Mouse (Mus musculus) midbrain, embryonic 14.5 days (tissue): ENCODE data around the gene Cfap298. TPM values are rescaled to one million over a fixed set of nuclear protein-coding genes. Genes with fewer than 3 reads are reported as not detected.

Source experiments
- ATAC-seq: fragments of 200-750 bp; cut with Nextera tagmentation; 2 replicates; pipeline ENCODE4 v1.8.0; 2017; ENCODE audit warnings: moderate number of reproducible peaks, moderate library complexity; ENCODE audit not compliant: low FRiP score, low TSS enrichment
- DNase-seq: peaks from one replicate; pipeline ENCODE4 v3.0.0-alpha.2; 2015
- H3K27ac ChIP-seq: fragments of 300-500 bp; sonication (generic); replicated peaks from 2 replicates; pipeline ENCODE4 v1.5.1; 2014; ENCODE audit warnings: mild to moderate bottlenecking, low read depth, low read length, moderate library complexity
- H3K27me3 ChIP-seq: fragments of 300-500 bp; sonication (generic); 2 replicates; pipeline ENCODE4 v1.6.1; 2014; ENCODE audit warnings: low read length, control low read depth, mixed read lengths; ENCODE audit not compliant: control insufficient read depth, insufficient read depth
- H3K36me3 ChIP-seq: fragments of 300-500 bp; sonication (generic); 2 replicates; pipeline ENCODE4 v1.6.1; 2014; ENCODE audit warnings: low read length, control low read depth; ENCODE audit not compliant: control insufficient read depth, insufficient read depth
- H3K4me1 ChIP-seq: fragments of 300-500 bp; sonication (generic); 2 replicates; pipeline ENCODE4 v1.6.1; 2014; ENCODE audit warnings: mild to moderate bottlenecking, antibody characterized with exemption, low read length, control low read depth; ENCODE audit not compliant: control insufficient read depth, insufficient read depth
- H3K4me2 ChIP-seq: fragments of 300-500 bp; sonication (generic); 2 replicates; pipeline ENCODE4 v1.6.1; 2014; ENCODE audit warnings: mild to moderate bottlenecking, low read length, moderate library complexity
- H3K4me3 ChIP-seq: fragments of 300-500 bp; sonication (generic); replicated peaks from 2 replicates; pipeline ENCODE4 v1.5.1; 2014; ENCODE audit warnings: low read depth, low read length
- H3K9ac ChIP-seq: fragments of 300-500 bp; sonication (generic); replicated peaks from 2 replicates; pipeline ENCODE4 v1.6.1; 2014; ENCODE audit warnings: mild to moderate bottlenecking, low read length, moderate library complexity
- H3K9me3 ChIP-seq: fragments of 300-500 bp; sonication (generic); 2 replicates; pipeline ENCODE4 v1.6.1; 2016; ENCODE audit warnings: low read length, control low read depth, mixed read lengths; ENCODE audit not compliant: control insufficient read depth
- WGBS: fragments of 180-500 bp; shearing (Covaris S2); extraction: QIAGEN DNeasy Blood & Tissue Kit; methylation state at CpG from one replicate; pipeline ENCODE4 v1.1.7; 2014; 5-methylcytosine and 5-hydroxymethylcytosine counted together
- polyA plus RNA-seq: library from polyadenylated mRNA; unstranded; fragments of >200 nt; fragmentation: Nextera tagmentation; extraction: Ambion mirVana; gene quantifications from 2 replicates; pipeline ENCODE4 v1.2.1, GENCODE M21; 2014

Gene Cfap298
- polyA plus RNA-seq, 1 experiment from 2014 or later: 42.6 TPM

DNA sequence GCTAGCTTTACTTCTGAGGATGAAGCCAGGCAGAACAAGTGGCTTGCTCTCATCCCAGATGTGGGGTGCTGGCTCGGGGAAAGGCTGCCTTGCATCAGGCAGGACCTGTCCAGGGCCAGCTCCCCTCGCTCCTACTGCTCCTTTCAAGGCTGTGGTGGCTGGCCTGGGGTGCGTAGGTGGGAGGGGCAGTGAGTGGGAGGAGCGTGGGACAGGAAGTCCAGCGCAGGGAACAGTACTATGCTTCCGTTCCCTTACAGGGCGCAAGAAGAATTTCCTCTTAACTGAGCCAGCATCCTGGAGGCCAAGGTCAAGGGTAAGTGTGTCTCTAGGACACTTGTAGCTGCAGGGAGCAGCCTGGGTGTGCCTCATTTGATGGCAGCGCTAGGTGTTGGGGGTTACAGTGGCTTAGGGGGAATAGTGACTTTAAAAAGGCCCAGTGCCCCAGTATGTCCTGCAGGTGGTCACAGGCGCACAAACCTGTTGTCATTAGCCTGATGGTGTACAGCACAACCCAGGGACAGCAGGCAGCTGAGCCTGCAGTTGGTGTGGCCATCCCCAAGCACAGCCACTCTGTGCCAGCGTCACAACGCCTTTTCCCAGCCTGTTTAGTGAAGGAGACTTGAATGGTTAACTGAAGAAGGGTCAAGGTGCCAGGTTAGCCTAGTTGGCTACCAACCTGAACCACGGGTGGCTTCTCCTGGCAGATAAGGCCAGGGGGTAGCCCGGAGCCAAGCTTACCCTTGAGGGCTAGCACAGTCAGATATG, 10.1 kb downstream of the Cfap298 start:
- DNase-seq: no peak
- Histone ChIP-seq H3K4me3 (no peak overlapping the region), H3K36me3 (peaks cover 18% of the 10 kb centered on the region; the same call in 1 of the 2 replicates), H3K9me3 (no peaks in the 10 kb centered on the region), H3K4me2 (no peak overlapping the region), H3K27ac (no peak overlapping the region), H3K9ac (no peak overlapping the region), H3K4me1 (no peaks in the 10 kb centered on the region), H3K27me3 (no peaks in the 10 kb centered on the region)
- ATAC-seq: no peak
- WGBS: 92% methylated on average over 13 of the region's 13 CpGs

DNA sequence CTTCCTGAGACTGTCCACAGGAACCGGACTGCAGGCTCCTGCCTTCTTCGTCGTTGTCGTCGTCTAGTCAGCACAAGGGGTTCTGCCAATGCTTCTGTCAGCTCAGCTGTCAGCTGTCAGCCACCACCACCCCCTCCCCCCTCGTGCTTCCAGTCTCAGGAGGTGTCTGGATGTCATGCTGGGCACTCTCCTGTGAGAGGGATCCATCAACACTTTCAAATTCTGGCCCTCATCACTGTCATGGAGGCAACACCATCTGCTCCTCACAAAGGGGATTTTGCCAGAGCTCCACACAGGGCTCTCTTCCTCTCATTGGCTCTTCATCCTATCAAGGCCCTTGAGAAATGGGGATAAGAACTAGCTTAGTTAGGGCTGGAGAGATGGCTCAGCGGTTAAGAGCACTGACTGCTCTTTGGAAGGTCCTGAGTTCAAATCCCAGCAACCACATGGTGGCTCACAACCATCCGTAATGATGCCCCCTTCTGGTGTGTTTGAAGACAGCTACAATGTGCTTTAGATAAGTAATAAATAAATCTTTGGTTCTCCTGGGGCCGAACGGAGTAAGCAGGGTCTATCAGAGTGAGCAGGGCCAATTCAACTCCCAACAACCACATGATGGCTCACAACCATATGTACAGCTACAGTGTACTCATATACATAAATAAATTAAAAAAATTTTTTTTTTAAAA, 13.3 kb downstream of the Cfap298 start:
- H3K4me1 ChIP-seq: no peaks in the 10 kb centered on the region
- WGBS: 54% methylated on average over 10 of the region's 10 CpGs
- H3K4me3 ChIP-seq: no peak overlapping the region
- peaks cover 8% of the 10 kb centered on the region; the same call in 1 of the 2 replicates for H3K36me3 ChIP-seq
- ATAC-seq: no peak
- H3K9ac ChIP-seq: no peak overlapping the region
- no peak overlapping the region for H3K4me2 ChIP-seq
- no peaks in the 10 kb centered on the region for H3K9me3 ChIP-seq
- no peak overlapping the region for H3K27ac ChIP-seq
- DNase-seq: no peak
- H3K27me3 ChIP-seq: no peaks in the 10 kb centered on the region

DNA sequence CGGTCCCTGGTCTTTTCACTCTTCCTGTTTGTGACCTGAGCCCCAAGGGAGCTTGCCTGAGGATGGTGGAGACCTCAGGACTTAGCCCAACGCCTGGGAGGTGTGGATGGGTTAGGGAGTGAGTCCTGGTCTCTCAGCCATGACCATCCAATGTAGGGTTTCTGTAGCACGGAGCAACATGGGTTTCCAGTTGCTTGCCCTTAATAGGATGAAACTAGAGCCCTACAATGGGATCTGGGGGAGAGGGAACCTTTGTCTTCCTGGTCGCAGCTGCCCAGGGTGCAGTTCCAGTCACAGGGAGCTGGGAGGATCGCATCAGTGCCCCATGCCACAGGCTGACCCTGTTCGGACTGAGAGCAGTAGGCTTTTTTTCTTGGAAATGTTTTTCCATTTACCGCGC, 17.8 kb downstream of the Cfap298 start:
- Histone ChIP-seq H3K27ac (no peak overlapping the region), H3K4me2 (no peak overlapping the region), H3K4me1 (no peaks in the 10 kb centered on the region), H3K36me3 (no peaks in the 10 kb centered on the region), H3K9ac (no peak overlapping the region), H3K27me3 (no peaks in the 10 kb centered on the region), H3K9me3 (no peaks in the 10 kb centered on the region), H3K4me3 (no peak overlapping the region)
- ATAC-seq: no peak
- no peak for DNase-seq
- WGBS: 74% methylated on average over 8 of the region's 8 CpGs

DNA sequence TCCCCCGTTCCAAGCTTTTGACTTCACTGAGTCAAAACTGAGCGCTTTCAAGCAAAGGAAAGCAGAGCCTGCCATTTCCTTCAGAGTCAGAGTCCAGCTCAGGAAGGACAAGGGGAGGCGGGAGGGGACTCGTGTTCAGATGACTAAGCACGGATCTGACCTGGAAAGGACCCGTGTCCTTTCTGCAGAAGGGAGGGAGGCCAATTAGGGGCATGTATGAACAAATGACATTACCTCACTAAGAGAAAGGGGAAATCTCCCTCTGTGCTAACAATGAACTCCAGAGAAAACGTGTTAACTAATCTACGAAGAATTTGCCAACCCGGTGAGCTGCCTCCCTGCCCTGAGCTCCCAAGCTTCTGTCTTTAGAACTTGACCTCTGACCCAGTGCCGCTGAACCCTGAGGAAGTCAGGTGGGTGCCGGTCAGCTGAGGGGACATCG, 18.9 kb downstream of the Cfap298 start:
- no peak for DNase-seq

DNA sequence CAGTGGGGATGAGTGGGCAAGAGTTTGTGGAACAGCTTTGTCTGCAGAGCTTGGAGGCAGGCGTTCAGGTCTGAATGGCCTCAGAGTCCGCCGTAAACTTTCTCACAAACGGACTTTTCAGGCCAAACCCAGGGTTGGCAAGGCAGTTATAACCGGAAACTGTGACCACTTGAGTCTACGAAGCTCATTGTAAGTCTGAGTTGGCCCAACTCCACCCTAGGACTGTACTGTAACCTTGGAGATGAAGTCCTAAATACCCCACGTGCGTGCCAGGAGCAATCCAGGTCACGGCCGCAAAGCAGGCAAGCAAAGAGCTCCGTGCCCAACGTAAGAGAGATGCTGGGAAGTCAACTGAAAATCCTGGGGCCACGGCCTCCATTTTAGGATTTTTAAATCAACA, 23.1 kb downstream of the Cfap298 start:
- Histone ChIP-seq H3K27ac (no peak overlapping the region), H3K4me3 (no peak overlapping the region), H3K9ac (no peak overlapping the region), H3K4me2 (no peak overlapping the region), H3K27me3 (no peaks in the 10 kb centered on the region), H3K4me1 (no peaks in the 10 kb centered on the region), H3K9me3 (no peaks in the 10 kb centered on the region), H3K36me3 (no peaks in the 10 kb centered on the region)
- ATAC-seq (no peak), DNase-seq (no peak)
- WGBS: 91% methylated on average over 13 of the region's 13 CpGs

More for the DNA sequence above, 18.9 kb downstream of the Cfap298 start:
- WGBS: 32% methylated on average over 12 of the region's 12 CpGs
- Histone ChIP-seq H3K27me3 (no peaks in the 10 kb centered on the region), H3K9me3 (no peaks in the 10 kb centered on the region), H3K4me2 (no peak overlapping the region), H3K4me1 (no peaks in the 10 kb centered on the region), H3K4me3 (no peak overlapping the region), H3K36me3 (no peaks in the 10 kb centered on the region), H3K27ac (no peak overlapping the region), H3K9ac (no peak overlapping the region)
- ATAC-seq: no peak

DNA sequence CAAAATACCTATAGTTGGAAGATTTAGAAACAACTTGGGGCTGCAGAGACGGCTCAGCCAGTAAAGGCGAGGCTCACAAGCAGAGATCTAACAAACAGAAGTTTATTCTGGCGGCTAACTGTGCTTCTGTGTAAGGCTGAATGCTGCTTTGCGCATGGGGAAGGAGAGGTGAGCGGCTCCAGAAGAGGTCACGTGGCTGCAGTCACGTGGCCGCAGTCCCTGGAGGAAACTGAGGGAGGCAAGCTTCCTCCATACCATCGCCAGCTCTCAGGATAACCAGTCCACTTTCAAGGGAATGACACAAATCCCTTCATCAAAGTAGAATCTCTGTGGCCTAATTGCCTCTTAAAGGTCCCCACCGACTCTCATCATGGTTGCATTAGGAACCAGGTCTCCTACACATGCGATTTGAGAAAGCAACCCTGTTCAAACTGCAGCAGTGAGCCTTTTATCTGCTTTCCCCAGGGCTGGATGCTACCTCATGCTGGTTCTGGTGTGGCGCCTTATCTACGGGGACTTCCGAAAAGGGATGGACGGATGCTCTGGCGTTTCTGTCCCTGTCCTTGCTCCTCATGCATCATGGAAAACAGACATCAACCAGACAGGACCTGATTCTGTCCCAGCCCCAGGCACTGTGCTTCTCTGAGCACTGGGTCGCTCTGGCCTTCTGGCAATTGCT, 23.9 kb downstream of the Cfap298 start:
- no peak overlapping the region for H3K4me2 ChIP-seq
- 81% methylated on average over 17 of the region's 17 CpGs for WGBS
- no peaks in the 10 kb centered on the region for H3K9me3 ChIP-seq
- no peaks in the 10 kb centered on the region for H3K27me3 ChIP-seq
- no peak overlapping the region for H3K4me3 ChIP-seq
- no peak for DNase-seq
- H3K36me3 ChIP-seq: no peaks in the 10 kb centered on the region
- H3K9ac ChIP-seq: no peak overlapping the region
- no peak overlapping the region for H3K27ac ChIP-seq
- ATAC-seq: no peak
- H3K4me1 ChIP-seq: no peaks in the 10 kb centered on the region

DNA sequence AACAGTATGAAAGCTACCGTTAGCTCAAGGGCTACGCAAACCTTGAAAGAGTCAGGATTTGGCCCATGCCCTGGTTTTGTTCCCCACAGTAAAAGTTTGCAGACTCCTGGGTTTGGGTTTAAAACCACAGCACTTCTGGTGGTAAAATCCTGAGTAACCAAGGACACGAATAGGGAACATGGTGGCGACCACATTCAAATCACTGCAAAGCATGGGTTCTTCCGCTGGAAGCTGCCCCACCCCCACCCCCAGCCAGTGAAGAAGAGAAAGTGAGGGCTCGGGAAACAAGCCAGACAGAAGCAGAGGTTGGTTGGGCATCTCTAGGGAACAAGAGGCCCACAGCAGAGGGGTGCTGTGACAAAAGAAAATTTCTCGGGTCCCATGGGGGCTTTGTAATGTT, 27.7 kb downstream of the Cfap298 start:
- ATAC-seq: no peak
- Histone ChIP-seq H3K9ac (no peak overlapping the region), H3K4me2 (no peak overlapping the region), H3K4me3 (no peak overlapping the region), H3K36me3 (no peaks in the 10 kb centered on the region), H3K27ac (no peak overlapping the region), H3K9me3 (no peaks in the 10 kb centered on the region), H3K27me3 (no peaks in the 10 kb centered on the region), H3K4me1 (no peaks in the 10 kb centered on the region)
- WGBS: 67% methylated on average over 7 of the region's 7 CpGs
- no peak for DNase-seq

DNA sequence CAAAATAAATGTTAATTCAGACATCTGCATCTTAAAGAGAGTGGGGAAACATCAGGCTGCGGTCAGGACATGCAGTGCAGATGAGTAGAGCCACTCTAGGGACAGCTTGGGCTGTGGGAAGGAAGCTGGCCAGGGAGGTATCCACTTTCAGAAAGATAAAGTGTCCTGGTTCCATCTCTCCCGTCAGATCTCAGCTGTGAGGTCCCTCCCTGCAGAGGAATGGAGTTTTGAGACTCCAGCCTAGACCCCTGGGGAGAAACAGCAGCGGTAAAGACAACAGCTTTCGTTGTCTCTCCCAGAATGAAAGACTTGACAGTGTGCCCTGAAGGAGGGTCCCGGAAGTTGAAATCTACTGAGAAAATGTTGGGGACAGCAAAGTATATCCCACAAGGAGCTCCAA, 31.6 kb downstream of the Cfap298 start:
- no peak for DNase-seq
- Histone ChIP-seq H3K4me3 (no peak overlapping the region), H3K9me3 (no peaks in the 10 kb centered on the region), H3K36me3 (no peaks in the 10 kb centered on the region), H3K4me2 (no peak overlapping the region), H3K4me1 (no peaks in the 10 kb centered on the region), H3K9ac (no peak overlapping the region), H3K27me3 (no peaks in the 10 kb centered on the region), H3K27ac (no peak overlapping the region)
- 32% methylated on average over 5 of the region's 5 CpGs for WGBS
- no peak for ATAC-seq
